Mouse (Mus musculus) CH12.LX (cell line): ENCODE results near the gene Pak7.

Experiments used
- CHD1 ChIP-seq: IDR thresholded peaks from 2 replicates; pipeline ENCODE4 v1.6.1; 2012; ENCODE audit warnings: low read depth, low read length, improper control_type of control experiment, inconsistent platforms
- CTCF ChIP-seq, 2 experiments: IDR thresholded peaks in 1 of 2; conservative IDR thresholded peaks in 1 of 2; 2 replicates each; pipeline ENCODE4 v1.5.1; 2011 to 2012; ENCODE audit warnings: low read depth in 2 of 2, low read length in 2 of 2, improper control_type of control experiment in 1 of 2, inconsistent platforms in 1 of 2, mild to moderate bottlenecking in 1 of 2, moderate library complexity in 1 of 2
- EP300 ChIP-seq: IDR thresholded peaks from 2 replicates; pipeline ENCODE4 v1.6.1; 2011; ENCODE audit warnings: low read length, improper control_type of control experiment
- HCFC1 ChIP-seq: IDR thresholded peaks from 2 replicates; pipeline ENCODE4 v1.6.1; 2012; ENCODE audit warnings: low read depth, mild to moderate bottlenecking, inconsistent platforms, low read length, improper control_type of control experiment
- IRF4 ChIP-seq: IDR thresholded peaks from 2 replicates; pipeline ENCODE4 v1.6.1; 2014; ENCODE audit warnings: low read depth, mild to moderate bottlenecking, inconsistent platforms, low read length, improper control_type of control experiment
- POLR2A ChIP-seq: IDR thresholded peaks from 2 replicates; pipeline ENCODE4 v1.6.1; 2011; ENCODE audit warnings: low read depth, mild to moderate bottlenecking, improper control_type of control experiment, low read length
- RCOR1 ChIP-seq: conservative IDR thresholded peaks from 2 replicates; pipeline ENCODE4 v1.6.1; 2012; ENCODE audit warnings: low read depth, mild to moderate bottlenecking, inconsistent platforms, low read length, improper control_type of control experiment
- USF1 ChIP-seq: IDR thresholded peaks from 2 replicates; pipeline ENCODE4 v1.6.1; 2014; ENCODE audit warnings: low read depth, mild to moderate bottlenecking, inconsistent platforms, low read length, improper control_type of control experiment
- ZKSCAN1 ChIP-seq: IDR thresholded peaks from 2 replicates; pipeline ENCODE4 v1.6.1; 2012; ENCODE audit warnings: low read depth, inconsistent platforms, low read length, improper control_type of control experiment, borderline replicate concordance

DNA sequence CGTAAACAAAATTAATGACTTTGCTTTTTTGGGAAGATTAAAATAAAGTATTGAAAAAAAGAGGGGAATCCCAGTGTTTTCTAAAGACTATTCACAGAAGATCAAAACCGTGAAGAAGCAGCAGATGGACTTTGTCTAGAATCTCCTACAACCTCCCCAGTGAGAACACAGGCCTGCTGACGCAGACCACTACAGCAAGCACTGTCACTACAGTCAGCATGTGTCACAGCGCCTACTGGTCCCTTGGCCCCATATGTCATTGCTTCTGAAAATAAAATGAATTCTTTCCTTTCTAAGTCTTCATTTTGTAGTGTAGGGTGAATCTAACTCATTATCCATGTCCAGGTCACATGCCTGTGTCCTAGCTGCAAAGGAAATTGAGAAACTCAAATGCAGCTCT, 79.0 kb downstream of the Pak7 start:
- TF ChIP-seq CTCF (conservative IDR thresholded peaks at IDR 0.05 in 1 of 2, IDR thresholded peaks at IDR 0.05 in 1 of 2; ENCODE audit: low read depth in 2 of 2, low read length in 2 of 2) (no peak), POLR2A (no peak), RCOR1 (no peak), HCFC1 (no peak), IRF4 (no peak), USF1 (no peak), ZKSCAN1 (no peak), EP300 (no peak), CHD1 (no peak)
